Mouse (Mus musculus) kidney, postnatal 10 days (tissue): ENCODE measurements around the gene Ssh2.
A peak's percentile ranks its signal among the peaks of the same experiment; 100 is the strongest.

ENCODE experiments used
- DNase-seq: peaks from one replicate; pipeline ENCODE4 v3.0.0; 2021; ENCODE audit warnings: mixed read lengths

The Ssh2 gene

DNA sequence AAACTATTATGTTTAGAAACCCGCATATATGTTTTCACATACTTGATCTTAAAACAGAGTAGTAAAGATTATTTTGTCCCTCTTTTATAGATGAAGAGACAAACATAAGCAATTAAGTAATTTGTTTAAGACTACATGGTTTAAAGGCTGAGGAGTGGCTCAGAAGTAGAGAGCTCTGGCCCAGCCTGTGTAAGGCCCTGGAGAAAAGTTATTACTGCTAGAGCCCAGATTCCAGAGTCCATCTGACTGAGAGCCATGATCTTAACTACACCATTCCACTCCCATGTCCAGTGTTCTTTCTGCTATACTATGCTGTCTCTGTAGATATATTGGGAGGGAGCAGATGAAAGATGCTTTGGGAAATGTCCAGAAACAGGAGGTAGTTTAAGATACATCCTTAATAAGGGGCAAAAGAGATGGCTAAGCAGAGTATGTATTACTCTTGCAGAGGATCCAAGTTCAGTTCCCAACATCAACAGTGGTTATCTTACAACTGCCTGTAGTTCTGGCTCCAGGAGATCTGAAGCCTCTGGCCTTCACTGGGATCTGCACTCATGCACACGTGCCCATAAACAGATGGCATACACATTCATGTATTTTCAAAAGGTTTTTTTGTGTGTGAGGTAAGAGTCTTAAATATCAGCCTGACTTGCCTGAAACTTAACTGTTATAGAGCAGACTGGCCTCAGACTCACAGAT, 198.2 kb downstream of the Ssh2 start:
- no peak for DNase-seq

DNA sequence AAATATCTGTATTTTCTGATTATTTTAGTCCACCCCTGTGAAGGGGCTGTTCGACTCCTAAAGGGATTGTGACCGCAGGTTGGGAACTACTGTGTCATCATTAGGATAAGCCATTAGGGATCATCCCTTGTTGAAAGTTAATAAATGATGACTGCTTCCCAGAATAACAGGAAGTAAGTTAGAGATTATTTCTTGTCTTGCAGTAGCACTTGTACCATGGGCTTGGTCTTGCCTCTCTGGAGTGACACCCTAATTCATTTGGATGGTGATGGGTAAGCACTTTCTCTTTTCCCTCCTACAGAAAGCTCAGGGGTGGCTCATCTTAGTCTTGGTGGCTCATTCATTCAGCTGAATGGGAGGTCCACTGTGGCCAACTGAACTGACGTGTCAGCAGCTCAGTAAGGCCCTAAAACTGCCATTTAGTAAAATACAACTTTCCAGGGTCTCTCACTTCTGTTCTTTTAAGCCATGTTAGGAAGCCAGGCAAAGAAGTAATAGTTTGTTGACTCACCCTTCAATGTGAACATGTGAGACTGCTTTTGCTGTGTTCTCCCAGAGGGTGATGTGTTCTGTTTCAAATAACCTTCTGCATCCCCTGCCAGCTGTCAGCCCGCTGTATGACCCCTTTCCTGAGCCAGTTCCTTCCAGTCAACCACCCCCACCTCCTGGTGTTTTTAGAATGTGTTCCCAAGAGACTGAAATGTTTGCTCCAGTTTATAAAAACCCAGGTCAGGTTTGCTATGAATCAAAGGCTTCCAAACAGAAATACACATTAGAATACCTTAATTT, 200.3 kb downstream of the Ssh2 start:
- DNase-seq = peak; percentile 17

DNA sequence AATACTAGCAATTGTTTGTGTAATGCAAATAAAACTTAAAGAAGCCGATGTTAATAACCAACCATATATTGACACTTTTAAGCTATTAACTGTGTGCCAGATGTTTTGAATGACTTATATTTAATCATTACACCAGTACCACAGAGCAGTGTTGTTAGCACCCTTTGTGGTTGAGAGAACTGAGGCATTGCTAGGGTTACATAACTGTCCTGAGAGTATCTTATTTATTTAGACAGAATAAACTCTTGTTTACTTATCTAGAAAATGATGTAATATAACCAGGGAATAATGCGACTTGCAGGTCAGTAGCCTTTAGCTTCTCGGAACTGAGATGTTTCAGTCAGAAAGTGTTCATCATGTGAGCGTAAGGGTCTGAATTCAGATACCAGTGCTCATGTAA, 201.9 kb downstream of the Ssh2 start:
- DNase-seq = no peak

DNA sequence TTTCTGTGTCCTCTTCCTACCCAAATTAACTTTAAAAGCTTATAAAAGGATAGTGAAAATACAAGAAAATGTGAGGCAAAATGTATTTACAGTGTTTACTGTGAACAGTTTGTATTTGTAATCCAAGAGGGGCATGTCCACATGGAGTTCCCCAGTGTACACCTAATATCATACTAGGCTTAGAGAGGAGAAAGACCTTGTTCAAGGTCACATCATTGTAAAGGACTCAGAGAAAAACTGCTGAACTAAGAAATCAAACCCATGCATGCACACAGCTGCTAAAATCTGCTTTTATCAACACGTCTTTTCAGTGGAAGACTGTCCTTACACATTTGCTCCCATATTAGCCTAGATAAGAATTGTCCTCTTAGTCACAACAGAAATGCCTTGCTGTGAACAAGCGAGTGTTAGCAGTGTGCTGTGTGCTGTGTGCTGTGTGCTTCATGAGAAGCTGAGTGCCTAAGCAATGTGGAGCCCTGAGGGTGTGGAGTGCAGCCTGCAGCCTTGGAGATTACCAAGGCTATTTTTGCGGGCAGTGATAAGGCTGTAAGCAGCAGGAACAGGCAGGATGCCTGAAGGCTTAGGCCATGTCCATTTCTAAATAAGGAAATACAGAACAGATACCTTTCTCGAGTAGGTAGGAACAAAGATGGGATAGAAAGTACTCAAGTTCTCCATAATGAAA, 207.2 kb downstream of the Ssh2 start:
- no peak for DNase-seq

DNA sequence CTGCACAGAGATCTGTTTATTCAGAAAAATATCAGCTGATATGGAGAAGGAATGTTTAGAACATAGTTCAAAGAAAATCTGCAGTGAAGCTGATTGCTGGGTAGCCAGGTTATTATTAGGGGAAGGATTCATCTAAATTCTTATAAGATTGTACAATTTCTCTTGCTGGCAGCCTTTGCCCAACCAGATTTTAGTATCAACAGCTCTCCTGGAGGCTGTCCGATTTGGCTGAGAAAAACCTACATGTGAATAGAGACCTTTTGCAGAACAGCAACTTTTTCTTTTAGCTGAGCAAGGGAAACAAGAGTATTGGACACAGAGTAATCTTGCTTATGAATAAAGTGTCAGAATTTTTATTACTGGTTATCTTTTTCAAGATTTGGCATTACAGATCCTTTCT, 212.4 kb downstream of the Ssh2 start:
- no peak for DNase-seq

DNA sequence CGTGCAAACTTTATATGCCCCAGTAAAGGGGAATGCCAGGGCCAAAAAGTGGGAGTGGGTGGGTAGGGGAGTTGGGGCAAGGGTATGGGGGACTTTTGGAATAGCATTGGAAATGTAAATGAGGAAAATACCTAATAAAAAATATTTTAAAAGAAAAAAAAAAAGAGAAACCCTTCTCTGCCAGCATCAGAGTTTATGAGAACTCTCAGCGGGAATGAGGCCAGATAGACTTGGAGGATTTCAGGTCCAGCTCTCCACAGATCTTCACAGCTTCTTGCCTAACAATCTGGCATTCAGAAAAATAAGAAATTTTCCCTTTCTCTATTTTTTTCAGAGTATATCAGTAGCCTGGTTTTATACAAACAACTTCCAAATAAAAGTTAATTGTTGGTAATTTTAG, 220.9 kb downstream of the Ssh2 start:
- no peak for DNase-seq

DNA sequence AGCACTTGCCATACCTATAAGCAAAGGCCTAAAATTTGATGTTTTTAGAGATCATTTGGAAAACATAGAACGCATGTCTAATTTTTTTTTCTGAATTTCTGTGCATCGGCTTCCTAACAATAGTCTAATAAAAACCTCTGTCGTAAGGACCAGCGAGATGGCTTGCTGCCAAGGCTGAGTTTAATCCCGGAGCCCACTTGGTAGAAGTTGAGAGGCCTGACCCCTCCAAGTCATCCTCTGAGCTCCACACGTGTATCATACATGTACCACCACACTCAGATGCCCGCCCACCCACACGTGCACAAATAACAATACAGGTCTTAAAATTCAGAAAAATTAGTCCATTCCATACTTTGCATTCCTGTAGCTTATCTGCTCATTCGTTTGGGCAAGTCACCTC, 224.0 kb downstream of the Ssh2 start:
- peak; percentile 32 for DNase-seq

DNA sequence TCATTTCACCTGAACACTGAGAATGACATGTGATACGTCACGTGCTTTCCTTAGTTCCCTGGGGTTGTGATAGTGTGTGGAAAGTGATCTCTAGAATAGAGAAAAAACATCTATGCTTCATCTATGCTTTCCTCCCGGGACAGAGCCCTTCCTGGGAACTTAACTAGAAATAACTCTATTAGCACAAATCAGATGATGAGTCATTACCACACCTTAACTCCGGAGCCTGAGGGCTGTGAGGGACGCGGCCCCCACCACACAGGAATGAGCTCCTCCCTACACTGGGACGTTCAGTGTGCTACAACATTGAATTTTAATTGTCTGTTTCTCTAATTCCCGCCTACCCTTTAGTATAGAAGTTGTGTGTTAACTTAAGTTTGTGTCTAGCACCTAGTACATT, 224.9 kb downstream of the Ssh2 start:
- DNase-seq = no peak

DNA sequence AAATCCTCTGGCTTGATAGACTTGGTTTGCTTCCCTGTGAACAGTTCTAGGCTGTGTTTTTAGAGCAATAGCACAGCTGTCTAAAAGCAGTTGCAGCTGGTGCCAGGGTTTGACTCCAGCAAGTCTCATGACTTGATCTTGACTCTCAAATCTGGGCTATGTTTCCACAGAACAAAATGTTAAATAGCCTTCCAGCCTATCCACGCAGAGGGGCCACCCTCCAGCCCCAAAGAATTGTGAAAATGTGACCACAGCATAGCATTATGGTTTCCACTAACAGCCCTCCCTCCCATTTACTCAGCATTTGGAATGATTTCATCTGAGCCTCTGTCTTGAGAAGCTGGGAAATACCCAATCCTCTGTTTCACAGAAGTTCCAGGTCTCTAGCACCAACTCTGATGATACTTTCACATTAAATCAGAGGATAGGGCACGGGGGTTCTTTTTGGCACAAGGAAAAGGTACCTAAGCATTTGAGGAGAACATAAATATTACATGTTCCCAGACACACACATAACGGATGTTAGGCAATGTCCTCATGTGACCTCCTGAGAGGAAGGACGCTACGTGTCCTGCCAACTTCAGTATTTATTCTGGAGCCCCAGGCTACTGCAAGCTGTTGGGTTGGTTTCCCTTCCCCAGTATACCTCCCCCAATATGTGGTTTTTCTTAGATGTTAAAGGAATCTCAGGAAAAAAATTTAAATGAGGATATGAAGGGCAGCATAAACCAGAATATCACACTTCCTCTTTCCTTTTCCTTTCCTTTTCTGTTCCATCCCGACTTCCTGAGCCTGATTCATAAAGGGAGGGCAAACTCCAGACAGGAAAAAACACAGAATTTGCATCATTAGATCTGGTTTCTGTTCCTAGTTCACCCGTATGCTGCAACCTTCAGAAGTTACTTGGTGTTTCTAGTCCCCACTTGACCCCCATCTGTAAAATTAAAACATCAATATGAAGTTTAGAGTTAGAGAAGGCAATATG, 226.4 kb downstream of the Ssh2 start:
- DNase-seq = peak; percentile 70

DNA sequence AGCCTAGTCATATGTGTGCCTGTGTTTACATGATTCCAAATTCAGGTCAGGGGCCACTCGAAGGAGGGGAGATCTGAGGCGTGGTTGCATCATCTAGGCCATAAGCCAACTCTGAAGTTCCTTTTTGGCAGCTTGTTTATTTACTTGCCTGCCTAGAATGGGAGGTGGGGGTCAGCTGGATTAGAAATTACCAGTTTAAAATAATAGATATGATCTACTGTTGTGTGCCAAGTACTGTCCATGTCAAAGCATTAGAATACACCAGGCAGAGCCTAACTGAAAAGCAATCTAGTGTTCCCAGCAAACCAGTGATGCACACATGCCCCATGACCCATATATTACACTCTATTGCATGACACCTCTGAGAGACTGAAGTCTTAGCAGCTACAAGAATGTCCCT, 228.9 kb downstream of the Ssh2 start:
- DNase-seq = peak; percentile 54

DNA sequence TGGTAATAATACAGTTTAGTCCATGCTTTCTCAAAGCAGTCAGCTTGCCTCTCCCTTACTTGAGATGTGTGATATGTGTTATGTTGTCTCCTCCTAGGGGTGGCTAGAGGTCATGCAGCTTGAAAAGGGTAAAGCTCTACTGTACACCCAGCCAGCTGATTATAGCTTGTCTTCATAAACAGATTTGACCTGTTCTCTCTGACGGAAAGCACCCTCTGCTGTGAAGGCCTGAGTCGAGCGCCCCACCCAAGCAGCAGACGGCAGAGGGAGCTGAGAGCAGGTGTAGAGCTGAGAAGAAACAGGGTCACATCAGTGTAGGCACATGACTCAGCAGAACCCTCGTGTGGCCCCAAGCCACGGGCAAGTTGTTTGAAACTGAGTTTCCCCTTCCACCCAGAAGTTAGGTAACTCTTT, 230.5 kb downstream of the Ssh2 start:
- DNase-seq = peak; percentile 69

DNA sequence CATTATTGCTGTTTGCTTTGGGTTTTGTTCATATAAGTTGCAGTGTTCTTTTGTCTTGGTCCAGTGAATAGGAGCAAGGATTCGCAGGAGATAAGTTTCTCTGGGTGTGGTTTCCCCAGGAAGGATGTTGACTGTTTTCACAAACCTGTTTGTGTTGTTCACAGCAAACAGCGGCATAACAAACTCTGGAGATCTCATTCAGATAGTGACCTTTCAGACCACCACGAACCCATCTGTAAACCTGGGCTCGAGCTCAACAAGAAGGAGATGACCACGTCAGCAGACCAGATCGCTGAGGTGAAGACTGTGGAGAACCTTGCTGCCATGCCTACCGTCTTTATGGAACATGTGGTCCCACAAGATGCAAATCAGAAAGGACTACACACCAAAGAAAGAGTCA, 233.1 kb downstream of the Ssh2 start:
- no peak for DNase-seq

DNA sequence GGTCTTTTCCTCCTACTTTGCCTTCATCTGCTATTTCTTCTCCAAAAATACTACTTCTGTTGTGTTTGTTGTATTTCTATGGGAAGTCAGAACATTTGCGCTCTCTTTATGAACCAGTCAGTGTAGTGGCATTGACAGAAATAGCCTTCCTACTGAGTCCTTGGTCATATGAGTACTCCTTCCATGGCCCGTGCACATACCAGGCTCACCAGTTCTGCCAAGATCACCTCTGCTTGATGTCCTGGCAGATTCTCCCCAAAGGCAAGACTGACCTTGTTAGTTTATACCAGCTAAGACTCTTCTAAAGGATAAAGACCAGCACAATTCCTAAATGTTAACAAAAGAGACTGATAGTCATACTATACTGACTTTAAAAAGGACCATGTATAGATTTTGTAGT, 235.6 kb downstream of the Ssh2 start:
- no peak for DNase-seq

DNA sequence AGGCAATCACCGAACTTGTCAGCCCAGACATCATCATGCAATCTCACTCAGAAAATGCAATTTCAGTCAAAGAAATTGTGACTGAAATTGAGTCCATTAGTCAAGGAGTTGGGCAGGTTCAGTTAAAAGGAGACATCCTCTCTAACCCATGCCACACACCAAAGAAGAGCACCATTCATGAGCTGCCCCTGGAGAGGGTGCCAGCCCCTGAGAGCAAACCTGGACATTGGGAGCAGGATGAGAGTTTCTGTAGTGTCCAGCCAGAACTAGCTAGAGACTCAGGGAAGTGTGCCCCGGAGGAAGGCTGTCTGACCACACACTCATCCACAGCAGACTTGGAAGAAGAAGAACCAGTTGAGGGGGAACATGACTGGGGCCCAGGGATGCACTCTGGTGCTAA, 237.3 kb downstream of the Ssh2 start:
- DNase-seq = no peak

DNA sequence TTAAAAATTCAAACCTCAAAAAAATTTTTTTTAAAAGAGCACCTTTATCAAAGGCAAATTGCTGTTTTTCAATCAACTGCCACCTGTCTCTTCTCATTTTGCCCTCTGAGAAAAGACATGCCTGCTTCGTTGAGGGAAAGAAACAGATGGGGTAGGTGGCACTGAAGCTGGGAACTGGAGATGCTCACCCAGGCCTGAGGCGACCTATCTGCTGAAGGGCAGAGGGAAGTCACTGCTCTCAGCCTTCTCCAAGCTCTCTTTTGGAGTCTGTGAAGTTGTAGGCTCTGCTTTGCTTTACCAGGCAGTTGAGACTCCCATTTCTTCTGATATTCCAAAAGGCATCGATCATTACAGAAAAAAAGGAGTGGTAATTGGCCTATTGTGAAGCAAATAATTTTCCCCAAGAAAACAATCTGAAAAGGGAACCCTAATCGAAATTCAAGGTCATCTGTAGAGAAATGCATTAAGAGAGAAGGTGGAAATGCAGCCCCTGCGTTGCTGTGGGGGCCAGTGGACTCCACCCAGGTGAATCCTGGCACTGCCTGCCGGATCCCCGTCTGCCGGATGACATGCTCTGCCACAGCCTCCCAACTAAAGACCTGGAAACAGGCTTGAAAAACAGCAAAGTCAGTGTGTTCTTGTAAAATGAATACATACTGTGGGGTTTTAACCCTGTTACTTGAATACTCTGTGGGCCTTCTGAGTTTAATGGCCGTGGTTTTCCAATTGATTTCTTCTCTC, 239.9 kb downstream of the Ssh2 start:
- DNase-seq = no peak

DNA sequence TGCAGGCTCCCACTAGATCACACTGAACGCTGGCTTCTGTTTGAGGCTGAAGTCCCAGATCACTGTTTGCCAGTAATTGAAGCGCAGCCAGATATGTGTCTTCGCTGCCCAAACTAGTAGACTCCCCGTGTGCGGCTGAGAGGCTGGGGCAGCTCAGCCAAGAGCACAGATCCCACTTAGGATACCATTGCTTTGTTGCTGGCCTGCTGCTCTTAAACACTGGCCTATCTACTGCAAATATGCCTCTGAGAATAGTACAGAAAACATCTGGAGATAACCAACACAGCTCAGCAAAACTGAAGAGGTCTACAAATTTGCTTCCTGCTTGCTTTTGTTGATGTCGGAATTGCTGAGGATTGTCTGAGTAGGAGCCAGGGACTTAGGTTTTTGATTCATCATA, 240.8 kb downstream of the Ssh2 start:
- DNase-seq = no peak

DNA sequence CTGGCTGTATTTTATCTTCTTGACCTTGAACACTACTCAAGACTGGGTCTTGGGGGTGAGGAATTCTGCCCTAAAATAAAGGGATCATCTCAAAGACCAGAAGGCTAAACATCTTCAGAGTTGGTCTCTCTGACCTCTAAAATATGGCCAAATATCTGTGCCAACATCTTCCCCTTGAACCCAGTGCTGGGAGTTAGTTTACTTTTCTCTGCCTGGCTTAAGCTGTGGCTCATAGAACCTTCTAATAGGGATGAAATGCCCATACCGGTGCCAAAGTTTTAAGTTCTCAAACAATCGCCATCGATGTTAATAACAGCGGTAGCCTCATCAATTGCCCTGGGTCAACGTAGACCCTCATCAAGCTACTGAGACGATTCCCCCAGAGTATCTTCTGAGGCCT, 245.8 kb downstream of the Ssh2 start:
- no peak for DNase-seq

DNA sequence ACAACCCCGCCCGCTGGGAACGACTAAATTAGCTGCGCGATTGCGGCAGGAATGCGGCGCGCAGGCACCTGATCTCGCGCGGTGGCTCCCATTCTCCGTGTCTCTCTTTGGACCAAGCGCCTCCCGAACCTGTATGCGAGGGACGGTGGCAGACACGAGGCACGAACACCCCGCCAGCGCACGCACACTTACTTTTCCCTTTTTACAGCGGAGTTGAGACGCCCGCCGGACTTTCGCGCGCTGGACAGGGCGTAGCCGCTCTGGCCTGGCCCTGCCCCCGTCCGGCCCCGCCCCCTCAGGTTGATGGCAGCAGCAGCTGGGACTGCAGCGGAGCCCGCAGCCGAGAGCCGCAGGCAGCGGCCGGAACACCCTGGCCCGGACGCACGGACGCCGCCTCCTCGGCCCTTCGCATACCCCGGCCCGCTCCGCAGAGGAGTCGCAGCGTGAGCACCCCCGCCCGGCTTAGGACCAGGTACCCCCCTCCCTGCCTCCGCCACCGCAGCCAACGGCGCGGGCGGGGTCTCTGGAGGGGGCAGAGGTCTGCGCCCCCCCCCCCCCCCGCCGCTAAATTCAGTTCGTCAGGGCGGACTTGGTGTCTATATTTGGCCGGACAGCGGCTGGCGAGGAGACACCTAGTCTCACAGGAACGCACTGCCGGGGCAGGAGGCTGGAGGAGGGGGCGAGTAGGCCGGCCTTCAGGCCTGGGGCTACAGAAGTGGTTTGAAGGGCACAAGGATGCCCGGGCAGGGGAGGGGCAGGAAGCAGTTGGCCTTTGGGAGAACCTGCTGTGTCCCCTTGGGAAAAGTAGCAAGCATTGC, 246.4 kb downstream of the Ssh2 start, which contains the start of gene Coro6:
Gene Coro6 (plus strand): TSS at position 129 of the 818 bp plus-strand sequence.
- peak; percentile 91 for DNase-seq

DNA sequence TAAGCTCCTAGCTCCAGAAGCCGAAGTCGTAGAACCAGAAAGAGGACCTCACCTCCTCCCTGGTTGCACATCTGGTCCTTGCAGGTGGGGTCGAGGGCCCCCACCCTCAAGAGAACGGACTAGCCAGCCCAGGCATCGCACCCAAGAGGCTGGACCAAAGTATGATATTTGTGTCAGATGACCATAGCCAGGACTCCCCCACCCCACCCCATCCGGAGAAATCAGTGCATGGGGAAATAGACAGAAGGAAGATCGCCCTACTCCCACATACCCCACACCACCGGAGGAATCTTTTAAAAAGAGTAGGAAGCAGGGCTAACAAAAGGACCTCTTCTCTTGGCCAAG, 247.0 kb downstream of the Ssh2 start:
- no peak for DNase-seq

DNA sequence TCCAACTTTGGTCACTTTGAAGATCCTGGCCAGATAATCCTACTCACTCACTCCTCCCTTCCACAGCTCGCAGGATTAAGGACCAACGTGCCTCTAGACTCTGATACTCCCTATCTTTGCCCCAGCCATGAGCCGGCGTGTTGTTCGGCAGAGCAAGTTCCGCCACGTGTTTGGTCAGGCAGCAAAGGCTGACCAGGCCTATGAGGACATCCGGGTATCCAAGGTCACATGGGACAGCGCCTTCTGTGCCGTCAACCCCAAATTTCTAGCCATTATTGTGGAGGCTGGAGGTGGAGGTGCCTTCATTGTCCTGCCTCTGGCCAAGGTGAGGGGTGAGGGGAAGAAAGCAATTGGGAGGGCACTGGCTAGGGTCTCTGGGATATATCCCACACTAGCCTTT, 247.7 kb downstream of the Ssh2 start:
- DNase-seq = no peak

DNA sequence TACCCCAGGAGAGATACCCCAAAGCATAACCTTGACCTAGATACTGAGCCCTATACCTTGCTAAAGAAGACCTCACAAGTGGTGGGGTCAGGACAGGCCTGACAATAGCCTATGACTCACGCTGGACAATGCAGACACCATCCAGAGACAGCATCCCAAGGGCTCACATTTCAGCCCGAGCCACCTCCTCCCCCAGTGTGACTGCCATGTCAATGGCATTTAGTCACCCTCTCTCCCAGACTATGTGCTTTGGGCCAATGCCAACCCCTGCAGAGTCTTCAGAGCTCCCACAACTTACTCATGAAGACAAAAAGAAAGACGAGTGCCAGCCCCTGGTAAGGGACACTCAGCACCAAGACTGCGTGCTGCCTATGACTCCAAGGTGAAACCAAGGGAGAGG, 248.6 kb downstream of the Ssh2 start:
- no peak for DNase-seq
